Mouse (Mus musculus) 3134 (cell line): ENCODE results near the gene Gprin1.

ENCODE experiments used
- DNase-seq: peaks from one replicate; pipeline ENCODE4 v3.0.0-alpha.2; 2011; ENCODE audit warnings: low spot score; ENCODE audit not compliant: insufficient read length; ENCODE audit errors: extremely low read depth

Gene Gprin1

DNA sequence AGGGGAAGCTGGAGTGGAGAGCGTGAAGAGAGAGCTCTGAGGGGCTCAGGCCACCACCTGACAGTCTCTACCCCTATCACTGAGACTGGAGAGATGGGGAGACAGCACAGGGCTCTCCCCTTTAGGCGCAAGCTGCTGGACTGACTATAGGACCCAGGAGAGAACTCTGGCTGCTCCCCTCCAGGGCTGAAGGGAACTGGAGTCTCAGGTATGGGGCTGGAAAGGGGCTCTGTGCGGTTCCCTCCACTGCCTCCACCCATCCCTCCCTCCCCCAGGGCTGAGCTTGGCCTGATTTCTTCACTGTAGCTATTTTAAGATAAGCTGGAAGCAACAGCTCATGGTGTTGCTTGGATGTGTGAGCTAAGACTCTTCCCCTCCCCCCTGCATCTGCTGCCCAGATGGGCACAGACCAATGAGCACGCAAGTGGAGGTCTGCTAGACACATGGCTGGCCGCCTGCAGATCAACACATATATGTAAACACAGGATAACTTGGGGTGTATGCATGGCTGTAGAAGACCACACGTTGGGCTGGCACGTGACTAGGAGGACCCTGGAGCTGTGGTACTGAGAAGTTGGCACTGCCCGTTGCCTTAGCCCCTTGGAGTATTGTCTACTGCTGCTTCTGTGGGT is 10.6 kb upstream of the Gprin1 start:
- DNase-seq: no peak

GRCm38 (mm10) chr13:54759496-54759895 is 9.8 kb upstream of the Gprin1 start:
- DNase-seq: no peak

- DNase-seq: no peak
These were observed 9.2 kb upstream of the Gprin1 start for GRCm38 (mm10) chr13:54758756-54759470.

DNA sequence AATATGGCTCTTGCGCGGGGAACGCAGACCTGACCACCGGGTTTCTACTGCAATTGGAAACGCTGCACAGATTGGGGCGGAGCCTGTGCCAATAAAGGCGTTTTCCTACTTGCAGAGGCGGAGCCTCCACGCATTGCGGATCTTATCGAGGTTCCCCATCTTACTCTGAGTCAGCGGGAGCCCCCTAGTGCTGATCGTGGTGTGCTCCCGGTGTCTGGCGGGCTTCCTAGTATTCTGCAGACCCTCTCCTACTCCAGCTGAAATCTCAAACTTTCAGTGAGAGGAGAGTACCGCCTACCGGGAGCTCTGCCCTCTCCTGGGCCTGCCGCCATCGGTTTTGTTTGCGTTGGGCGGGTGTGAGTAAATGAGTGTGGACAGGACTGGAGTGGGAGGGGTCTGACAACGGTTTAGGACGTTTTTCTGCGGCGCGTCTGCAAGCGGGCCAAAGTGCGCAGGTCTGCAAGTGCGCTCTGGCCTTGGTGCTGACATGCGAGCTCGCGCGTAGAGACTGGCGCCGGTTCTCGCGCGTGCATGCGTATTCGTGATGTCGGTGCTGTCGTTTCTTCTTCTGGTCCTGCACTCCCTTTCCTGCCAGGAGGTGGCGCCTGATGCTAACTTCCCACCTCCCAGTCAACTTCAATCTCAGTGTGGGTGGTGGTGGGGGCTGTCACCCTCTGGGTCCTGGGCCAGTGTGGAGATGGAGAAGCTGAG is 8.5 kb upstream of the Gprin1 start:
- DNase-seq: peak; percentile 50

GRCm38 (mm10) chr13:54757093-54757830 is 7.6 kb upstream of the Gprin1 start:
- DNase-seq: no peak

DNA sequence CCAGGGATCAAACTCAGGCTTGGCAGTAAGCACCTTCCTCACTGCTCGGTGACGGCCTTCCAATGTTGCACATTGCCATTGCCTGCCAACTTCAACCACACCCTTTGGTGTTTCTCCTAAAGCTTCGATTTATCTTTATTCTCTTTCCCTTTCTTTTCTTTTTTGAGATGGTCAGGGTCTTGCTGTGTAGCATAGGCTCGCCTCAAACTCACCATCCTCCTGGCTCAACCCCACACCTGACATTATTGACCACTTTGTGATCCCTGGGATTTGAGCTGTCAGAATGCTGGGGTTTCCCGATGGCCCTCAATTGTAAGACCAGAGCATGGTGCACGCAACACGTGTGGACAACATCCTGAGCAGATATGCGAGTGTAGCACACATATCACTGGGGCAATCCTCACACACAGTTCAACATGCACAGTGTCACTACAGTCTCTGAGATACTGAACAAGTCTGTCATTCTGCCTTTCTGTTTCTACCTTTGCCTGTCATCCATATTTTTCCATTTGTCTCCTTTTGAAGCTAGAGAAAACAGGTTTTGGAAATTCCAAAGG is 6.6 kb upstream of the Gprin1 start:
- no peak for DNase-seq

DNA sequence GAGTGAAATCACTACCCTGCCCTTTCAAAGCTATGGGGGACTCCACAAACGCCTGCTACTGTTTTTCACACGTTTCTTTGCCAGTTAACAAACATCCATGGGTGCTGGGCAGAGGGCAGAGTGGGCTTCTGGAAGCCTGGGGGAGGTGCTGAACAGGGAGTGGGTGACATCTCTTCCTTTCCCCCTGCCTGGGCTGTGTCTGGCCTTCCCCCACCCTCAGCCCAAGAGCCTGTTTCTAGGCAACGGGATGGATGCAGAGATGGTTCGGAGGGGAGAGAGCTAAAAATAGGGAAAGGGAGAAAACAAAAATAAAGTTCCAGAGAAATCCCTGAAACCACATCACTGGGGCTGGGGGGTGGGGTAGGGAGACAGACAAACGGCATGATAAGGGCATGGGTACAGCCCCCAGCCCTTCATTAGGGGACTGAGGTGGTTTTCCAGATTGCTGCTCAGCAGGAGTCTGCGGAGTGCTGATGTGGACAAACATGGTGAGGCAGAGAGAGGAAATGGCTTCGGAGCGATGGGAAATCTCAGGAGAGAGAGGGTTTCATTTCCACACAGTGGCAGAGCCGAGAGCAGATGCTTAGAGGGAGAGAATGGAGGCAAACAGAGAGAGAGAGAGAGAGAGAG is 5.6 kb upstream of the Gprin1 start:
- DNase-seq: no peak

DNA sequence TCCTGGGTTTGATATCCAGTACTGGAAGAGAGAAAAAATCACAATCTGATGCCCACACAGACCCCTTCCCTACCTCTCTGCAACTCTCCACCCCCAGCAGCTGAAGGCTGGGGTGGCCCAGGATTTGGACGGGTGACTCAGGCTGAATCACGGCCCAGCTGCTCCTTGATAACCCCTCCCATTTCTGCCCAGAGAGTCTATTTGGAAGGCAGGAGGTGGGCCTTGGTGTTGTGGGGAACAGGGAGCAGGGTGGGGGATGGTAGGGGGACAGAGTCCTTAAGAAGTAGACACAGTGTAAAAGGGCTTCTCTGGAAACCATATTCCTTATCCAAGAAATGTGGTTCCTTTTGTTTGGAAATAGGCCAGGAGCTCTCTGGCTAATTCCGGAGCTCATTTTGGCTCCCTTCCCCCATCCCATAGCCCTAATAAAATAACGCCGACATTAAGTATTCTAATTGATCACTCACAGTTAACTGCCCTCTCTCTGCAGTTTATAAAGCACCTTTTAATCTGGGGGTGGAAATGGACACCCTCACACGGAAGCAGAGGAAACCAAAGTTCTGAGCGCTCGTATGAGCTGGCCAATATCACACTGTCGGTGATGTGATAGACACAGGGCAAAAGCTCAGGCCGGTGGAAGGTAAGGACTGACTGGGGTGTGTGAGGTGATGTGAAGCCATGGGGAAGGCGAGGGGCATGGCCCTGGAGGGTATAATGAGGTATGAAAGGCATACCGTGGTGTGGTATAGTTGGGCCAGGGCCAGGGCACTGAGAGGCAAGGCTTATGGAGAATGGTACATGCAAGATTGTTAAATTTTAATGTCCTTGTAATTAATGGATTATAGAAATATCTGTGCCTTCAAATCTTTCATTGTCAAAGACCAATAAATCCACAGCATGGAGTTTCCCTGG is 4.8 kb upstream of the Gprin1 start:
- peak; percentile 52 for DNase-seq

GRCm38 (mm10) chr13:54753733-54754132 is 4.1 kb upstream of the Gprin1 start:
- no peak for DNase-seq

- no peak for DNase-seq
These were observed 3.0 kb upstream of the Gprin1 start for GRCm38 (mm10) chr13:54752656-54753055.

DNA sequence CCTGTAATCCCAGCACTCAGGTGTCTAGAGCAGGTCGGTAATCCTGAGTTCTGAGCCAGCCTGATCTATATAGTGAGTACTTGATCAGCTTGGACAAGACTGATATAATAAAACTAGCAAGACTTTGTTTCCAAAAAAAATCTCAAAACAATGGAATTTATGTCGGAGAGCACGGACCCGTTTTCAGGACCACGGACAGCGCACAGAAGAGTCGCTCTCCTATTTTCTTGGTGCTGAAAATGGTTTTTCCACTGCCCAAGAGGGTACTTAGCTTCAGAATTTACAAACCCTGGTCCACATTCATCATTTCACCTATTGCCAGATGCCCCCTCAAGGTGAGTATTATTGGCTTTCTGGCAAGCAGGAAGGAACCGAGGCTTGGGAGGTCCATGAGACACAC is 1.0 kb upstream of the Gprin1 start:
- no peak for DNase-seq

- no peak for DNase-seq
These were observed 412 bp downstream of the Gprin1 start for GRCm38 (mm10) chr13:54749061-54749863.

DNA sequence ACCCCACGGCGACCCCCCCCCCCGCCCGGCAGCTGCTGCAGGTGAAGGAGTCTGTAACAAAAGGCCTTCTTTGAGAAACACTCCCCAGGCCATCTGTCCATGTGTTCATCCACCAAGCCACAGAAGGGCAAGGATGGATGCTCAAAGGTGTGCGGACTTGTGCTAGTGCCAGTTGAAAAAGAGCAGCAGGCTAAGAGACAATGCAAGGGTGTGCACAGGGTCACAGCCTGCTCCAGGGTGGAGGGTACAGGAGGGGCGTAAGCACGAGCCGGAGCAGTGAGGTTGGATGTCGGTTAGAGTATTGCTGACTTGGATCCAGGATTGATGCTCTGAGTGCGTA is 983 bp downstream of the Gprin1 start:
- no peak for DNase-seq

DNA sequence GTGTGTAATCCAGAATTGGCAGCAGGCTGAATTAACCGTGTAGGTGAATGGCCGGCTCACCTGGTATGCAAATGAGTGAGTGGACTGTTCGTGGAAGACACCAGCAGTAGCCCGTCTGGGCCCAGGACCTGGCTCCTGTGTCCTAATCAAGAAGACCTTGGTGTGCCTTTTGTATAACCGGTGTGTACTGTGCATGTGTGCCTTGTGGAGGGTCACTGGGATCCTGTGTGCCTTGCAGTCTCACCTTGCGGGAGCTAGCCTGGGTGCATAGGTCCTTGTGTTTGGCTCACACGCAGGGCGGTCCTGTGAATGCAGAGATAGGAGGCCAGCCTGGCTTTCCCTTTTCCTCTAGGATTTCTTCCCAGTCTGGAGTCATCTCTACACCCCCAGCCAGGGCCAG is 1.5 kb downstream of the Gprin1 start:
- DNase-seq: no peak

DNA sequence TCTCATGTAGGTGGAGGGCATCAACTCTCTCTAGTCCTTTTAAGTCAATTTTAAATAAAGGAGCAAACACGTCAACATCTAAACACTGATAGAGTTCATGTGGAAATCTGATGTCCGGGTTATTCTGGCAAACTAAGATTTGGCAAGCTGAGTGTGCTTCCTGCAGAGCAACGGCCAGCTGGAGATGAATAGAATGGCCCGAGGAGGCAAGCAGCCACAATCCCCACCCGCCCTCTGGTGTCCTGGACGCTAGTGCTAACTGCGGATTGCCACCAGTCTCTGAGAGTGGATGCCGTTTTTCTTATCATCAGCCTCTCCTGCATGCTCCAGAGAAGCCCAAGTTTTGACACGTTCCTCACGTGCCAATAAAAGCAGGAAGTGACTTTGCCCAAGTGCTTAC is 2.8 kb downstream of the Gprin1 start:
- DNase-seq: no peak

DNA sequence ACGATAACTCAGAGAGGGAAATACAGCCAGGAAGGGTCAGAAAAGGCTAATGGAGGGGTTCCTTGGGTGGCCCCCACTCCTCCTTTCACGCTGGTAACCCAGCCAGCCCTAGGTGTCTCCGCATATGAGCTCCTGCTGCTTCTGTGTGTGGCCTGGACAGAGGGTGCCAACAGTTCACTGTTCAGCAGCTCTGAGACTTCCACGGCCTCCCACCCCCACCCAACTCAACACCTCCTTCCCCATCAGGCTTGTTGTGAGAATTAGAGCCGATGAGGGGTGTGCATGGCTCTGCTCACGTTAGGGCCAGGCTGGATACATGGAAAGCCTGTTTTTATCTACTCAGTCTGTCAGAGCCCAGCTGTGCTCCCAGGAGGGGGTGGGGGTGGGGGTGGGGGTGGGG is 3.6 kb downstream of the Gprin1 start:
- no peak for DNase-seq

GRCm38 (mm10) chr13:54738213-54738601 is 11.5 kb downstream of the Gprin1 start:
- no peak for DNase-seq

- DNase-seq: no peak
These were observed 12.0 kb downstream of the Gprin1 start for GRCm38 (mm10) chr13:54737488-54738212.
